Mouse (Mus musculus): ENCODE data around the gene Dmap1. TPM values are rescaled to one million over a fixed set of nuclear protein-coding genes. Genes with fewer than 3 reads are reported as not detected.

The Dmap1 gene
- total and polyA plus RNA-seq, 3 experiments, result 45.2 to 69.7 TPM; not detected in 1

DNA sequence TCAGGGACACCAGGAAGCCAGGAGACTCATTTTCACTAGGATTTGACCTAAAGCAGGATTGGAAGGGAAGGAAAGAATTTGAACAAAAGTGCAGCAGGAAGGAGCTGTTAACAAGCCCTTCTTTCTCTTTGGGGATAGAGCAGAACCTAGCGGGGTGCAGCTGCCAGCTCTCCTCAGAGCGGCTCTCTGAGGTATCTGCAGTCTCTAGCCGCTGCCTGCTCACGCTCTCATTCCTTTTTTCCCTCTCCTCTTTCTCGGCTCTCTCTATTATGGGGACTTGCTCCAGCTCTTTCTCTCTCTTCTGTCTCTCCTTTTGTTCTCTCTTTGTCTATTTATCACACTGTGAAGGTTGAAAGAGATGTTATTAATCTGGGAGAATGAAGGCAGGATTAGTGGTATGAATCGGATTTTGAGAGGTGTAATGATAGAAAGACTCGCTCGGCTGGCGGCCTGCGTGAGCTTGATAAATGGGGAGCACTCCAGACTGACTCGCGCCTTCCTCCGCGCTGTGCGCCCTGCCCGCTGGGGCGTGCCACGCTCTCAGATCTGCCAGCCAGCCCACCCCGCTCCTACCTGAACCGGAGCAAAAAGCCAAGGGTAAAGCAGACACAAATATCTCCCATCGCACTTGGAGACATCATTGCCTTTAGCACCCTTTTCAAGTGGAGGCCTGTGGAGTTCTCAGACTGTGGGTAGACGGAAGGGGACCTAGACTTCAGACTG lies 45.0 kb downstream of the Dmap1 start:
- Histone ChIP-seq H3K79me2 (ENCODE audit: control insufficient read depth, insufficient read depth, low read length, poor library complexity) (no peaks in the 10 kb centered on the region), H3K4me3 (ENCODE audit: control insufficient read depth in 1 of 2, insufficient read depth in 1 of 2, low read depth in 2 of 2, low read length in 2 of 2) (no peak overlapping the region), H3K9me3 (replicated peaks; ENCODE audit: insufficient read depth, low read length) (no peaks in the 10 kb centered on the region), H3K36me3 (ENCODE audit: control insufficient read depth in 1 of 2, insufficient read depth in 2 of 2, low read length in 2 of 2) (peaks cover 0 to 19% of the 10 kb centered on the region in 2 experiments; a peak in 3 of 4 replicates), H3K4me1 (ENCODE audit: control insufficient read depth in 1 of 2, insufficient read depth in 2 of 2, low read length in 2 of 2) (peaks cover 6 to 27% of the 10 kb centered on the region in 2 experiments; a peak in 3 of 4 replicates), H3K27me3 (ENCODE audit: control insufficient read depth in 1 of 2, insufficient read depth in 2 of 2, low read length in 2 of 2) (no peaks in the 10 kb centered on the region), H3K9ac (ENCODE audit: control insufficient read depth, low read depth, low read length, poor library complexity, severe bottlenecking) (no peak overlapping the region), H3K27ac (ENCODE audit: control insufficient read depth, low read depth, low read length) (no peak overlapping the region)
- no peak for DNase-seq (ENCODE audit: low read depth, low spot score)
- TF ChIP-seq MEF2A (IDR thresholded peaks at IDR 0.05; ENCODE audit: extremely low read depth, insufficient replicate concordance, low read depth, low read length, poor library complexity, severe bottlenecking) (no peak), ELF1 (IDR thresholded peaks at IDR 0.05; ENCODE audit: low read depth, low read length) (no peak), CHD1 (IDR thresholded peaks at IDR 0.05; ENCODE audit: low read depth, low read length) (no peak), ZKSCAN1 (IDR thresholded peaks at IDR 0.05; ENCODE audit: low read depth, low read length) (no peak), TBP (IDR thresholded peaks at IDR 0.05; ENCODE audit: low read depth, low read length) (no peak), TCF12 (IDR thresholded peaks at IDR 0.05; ENCODE audit: low read depth, low read length) (no peak), MYC (IDR thresholded peaks at IDR 0.05; ENCODE audit: low read depth, low read length) (no peak), SIN3A (IDR thresholded peaks at IDR 0.05; ENCODE audit: low read length) (no peak), SMC3 (IDR thresholded peaks at IDR 0.05; ENCODE audit: low read depth, low read length) (no peak), MYB (IDR thresholded peaks at IDR 0.05; ENCODE audit: low read depth, low read length) (no peak), E2F4 (IDR thresholded peaks at IDR 0.05; ENCODE audit: borderline replicate concordance, low read depth, low read length) (no peak), NELFE (IDR thresholded peaks at IDR 0.05; ENCODE audit: low read depth, low read length) (no peak), RAD21 (IDR thresholded peaks at IDR 0.05; ENCODE audit: low read depth, low read length) (no peak), MAFK (IDR thresholded peaks at IDR 0.05; ENCODE audit: borderline replicate concordance, low read depth, low read length) (no peak), TAL1 (IDR thresholded peaks at IDR 0.05; ENCODE audit: low read length) (no peak), CTCF (IDR thresholded peaks at IDR 0.05 in 2 of 3, conservative IDR thresholded peaks at IDR 0.05 in 1 of 3; ENCODE audit: control insufficient read depth in 1 of 3, insufficient read depth in 1 of 3, low read depth in 2 of 3, low read length in 3 of 3, poor library complexity in 1 of 3, severe bottlenecking in 1 of 3) (no peak)

DNA sequence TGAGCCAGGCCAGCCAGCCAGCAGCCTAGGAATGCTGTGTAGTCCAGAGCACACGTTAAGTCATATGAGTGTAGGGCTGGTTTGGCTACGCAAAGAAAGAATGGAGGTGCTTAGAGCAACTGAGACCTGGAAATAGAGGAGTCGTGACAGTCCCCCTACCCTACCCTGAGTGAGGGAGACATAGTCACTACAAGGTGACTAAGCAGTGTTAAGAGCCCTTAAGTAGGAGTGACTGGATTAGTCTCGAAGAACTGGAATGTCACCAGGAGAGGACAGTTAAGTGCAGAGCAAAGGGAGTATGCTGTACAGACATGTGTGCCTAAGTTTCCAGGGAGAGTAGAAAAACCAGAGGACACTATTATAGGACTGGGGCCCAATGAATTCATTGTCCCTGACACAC lies 45.9 kb downstream of the Dmap1 start:
- H3K4me1 ChIP-seq (ENCODE audit: control insufficient read depth in 1 of 2, insufficient read depth in 2 of 2, low read length in 2 of 2), result peaks cover 3 to 19% of the 10 kb centered on the region in 2 experiments; a peak in 3 of 4 replicates
- no peaks in the 10 kb centered on the region for H3K79me2 ChIP-seq (ENCODE audit: control insufficient read depth, insufficient read depth, low read length, poor library complexity)
- H3K9ac ChIP-seq (ENCODE audit: control insufficient read depth, low read depth, low read length, poor library complexity, severe bottlenecking), result no peak overlapping the region
- no peak overlapping the region for H3K4me3 ChIP-seq (ENCODE audit: control insufficient read depth in 1 of 2, insufficient read depth in 1 of 2, low read depth in 2 of 2, low read length in 2 of 2)
- TF ChIP-seq CTCF (IDR thresholded peaks at IDR 0.05 in 2 of 3, conservative IDR thresholded peaks at IDR 0.05 in 1 of 3; ENCODE audit: control insufficient read depth in 1 of 3, insufficient read depth in 1 of 3, low read depth in 2 of 3, low read length in 3 of 3, poor library complexity in 1 of 3, severe bottlenecking in 1 of 3), result no peak
- TF ChIP-seq TAL1 (IDR thresholded peaks at IDR 0.05; ENCODE audit: low read length), result no peak
- TF ChIP-seq RCOR1 (IDR thresholded peaks at IDR 0.05; ENCODE audit: low read depth, low read length), result no peak
- no peak for TF ChIP-seq TCF12 (IDR thresholded peaks at IDR 0.05; ENCODE audit: low read depth, low read length)
- no peak for TF ChIP-seq E2F4 (IDR thresholded peaks at IDR 0.05; ENCODE audit: borderline replicate concordance, low read depth, low read length)
- TF ChIP-seq ETS1 (IDR thresholded peaks at IDR 0.05; ENCODE audit: low read depth, low read length), result no peak
- TF ChIP-seq EP300 (IDR thresholded peaks at IDR 0.05; ENCODE audit: low read depth in 1 of 2, low read length in 2 of 2), result no peak
- no peak for TF ChIP-seq MYB (IDR thresholded peaks at IDR 0.05; ENCODE audit: low read depth, low read length)
- TF ChIP-seq POLR2A (IDR thresholded peaks at IDR 0.05; ENCODE audit: control insufficient read depth in 1 of 2, insufficient read depth in 1 of 2, low read depth in 1 of 2, low read length in 2 of 2, poor library complexity in 1 of 2), result no peak
- TF ChIP-seq HCFC1 (IDR thresholded peaks at IDR 0.05; ENCODE audit: low read depth, low read length), result no peak
- TF ChIP-seq ELF1 (IDR thresholded peaks at IDR 0.05; ENCODE audit: low read depth, low read length), result no peak
- TF ChIP-seq ZKSCAN1 (IDR thresholded peaks at IDR 0.05; ENCODE audit: low read depth, low read length), result no peak
- TF ChIP-seq NRF1 (IDR thresholded peaks at IDR 0.05; ENCODE audit: insufficient read depth, low read depth, low read length, poor library complexity, severe bottlenecking), result no peak
- no peak for TF ChIP-seq NELFE (IDR thresholded peaks at IDR 0.05; ENCODE audit: low read depth, low read length)
- TF ChIP-seq KAT2A (conservative IDR thresholded peaks at IDR 0.05; ENCODE audit: low read depth, low read length), result no peak
- H3K27ac ChIP-seq (ENCODE audit: control insufficient read depth, low read depth, low read length), result no peak overlapping the region
- H3K9me3 ChIP-seq (replicated peaks; ENCODE audit: insufficient read depth, low read length), result no peaks in the 10 kb centered on the region
- H3K36me3 ChIP-seq (ENCODE audit: control insufficient read depth in 1 of 2, insufficient read depth in 2 of 2, low read length in 2 of 2), result peaks cover 0 to 12% of the 10 kb centered on the region in 2 experiments; a peak in 3 of 4 replicates
- no peak for DNase-seq (ENCODE audit: low read depth, low spot score)
- no peaks in the 10 kb centered on the region for H3K27me3 ChIP-seq (ENCODE audit: control insufficient read depth in 1 of 2, insufficient read depth in 2 of 2, low read length in 2 of 2)

Measured in MEL (cell line).